Mouse (Mus musculus): ENCODE measurements around the gene Ltbr.

Gene Ltbr

DNA sequence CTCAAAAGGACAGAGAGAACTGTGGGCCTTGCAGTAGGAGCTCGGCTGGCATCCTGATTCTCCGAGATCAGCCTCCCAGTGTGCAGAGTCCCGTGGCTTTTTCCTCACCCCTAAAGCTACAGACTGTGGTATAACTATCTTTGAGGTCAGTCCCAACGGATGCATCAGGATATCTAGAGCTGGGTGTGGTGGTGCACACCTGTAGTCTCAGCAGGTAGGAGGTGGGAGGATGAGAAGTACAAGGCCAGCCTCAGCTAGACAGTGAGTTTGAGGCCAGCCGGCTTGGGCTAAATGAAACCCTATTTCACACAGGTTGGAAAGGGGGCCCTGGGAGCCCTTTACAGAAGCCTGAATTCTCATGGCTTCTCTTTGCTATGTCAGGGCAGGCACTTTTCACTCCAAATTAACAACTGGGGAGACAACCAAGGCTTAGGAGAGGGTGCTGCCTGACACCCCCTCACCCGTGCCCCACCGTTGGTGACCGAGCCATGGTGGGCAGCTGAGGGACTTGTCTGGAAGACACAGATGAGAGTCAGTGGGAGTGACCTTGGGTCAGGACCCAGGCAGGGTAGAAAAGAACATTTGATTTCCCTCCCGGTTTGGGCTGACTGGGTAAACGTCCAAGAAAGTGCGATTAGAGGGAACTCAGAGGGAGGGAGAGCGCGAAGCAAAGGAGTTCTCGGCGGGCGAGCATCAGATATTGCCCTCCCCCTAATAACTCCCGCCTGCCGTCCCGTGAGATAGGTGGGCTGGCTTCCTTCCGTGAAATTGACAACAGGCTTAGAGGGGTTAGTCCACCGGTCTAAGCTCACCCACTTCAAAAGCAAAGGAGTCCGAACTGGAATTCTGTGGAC lies 35.3 kb upstream of the Ltbr start, which contains the start of gene Tnfrsf1a:
TSS of gene Tnfrsf1a (plus strand) at position 642 of the 854 bp plus-strand sequence.
- in situ Hi-C loops (cut with MboI; ENCODE audit: low pct_unique_long_range_greater_than_20kb in 1 of 2, low sequenced_read_pairs in 2 of 2, unreplicated experiment in 1 of 2) = no loop called here

DNA sequence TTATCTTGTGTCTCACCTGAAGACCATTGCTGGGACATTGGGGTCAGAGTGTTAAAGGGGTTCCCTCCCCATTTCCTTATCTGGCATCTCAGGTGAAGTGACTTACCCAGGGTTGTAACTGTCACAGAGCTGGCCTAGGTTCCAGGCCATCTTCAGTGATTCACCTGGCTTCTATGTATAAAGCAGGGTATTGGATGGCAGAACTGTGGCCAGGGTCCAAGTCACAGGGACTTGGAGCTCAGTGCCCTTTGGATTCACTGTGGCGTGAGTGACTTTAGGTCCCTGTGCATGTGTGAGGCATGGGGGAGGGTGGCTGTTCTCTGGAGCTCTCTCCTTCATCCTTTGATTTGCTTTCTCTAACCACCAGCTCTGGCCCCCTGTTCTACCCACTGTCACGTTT lies 32.3 kb upstream of the Ltbr start:
- in situ Hi-C loops (cut with MboI; ENCODE audit: low pct_unique_long_range_greater_than_20kb in 1 of 2, low sequenced_read_pairs in 2 of 2, unreplicated experiment in 1 of 2) = no loop called here

DNA sequence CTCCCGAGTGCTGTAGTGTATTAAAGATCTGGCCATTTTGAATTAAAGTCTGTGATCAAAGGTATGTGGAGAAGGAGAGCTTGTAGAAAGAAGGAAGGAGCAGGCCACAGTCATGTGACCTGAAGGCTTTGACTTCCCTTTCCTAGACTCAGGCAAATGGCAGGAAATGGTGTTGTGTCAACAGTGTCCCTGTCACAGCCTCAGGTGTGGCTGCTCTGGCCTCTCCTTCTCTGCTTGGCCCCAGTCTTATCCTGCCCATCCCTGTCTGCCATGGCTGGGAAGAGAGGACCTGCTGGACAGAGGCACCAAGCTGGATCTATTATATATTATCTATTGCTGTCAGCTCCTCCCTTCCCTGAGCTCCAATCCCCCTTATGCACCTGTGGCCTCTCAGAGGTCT lies 31.9 kb upstream of the Ltbr start:
- in situ Hi-C loops (cut with MboI; ENCODE audit: low pct_unique_long_range_greater_than_20kb in 1 of 2, low sequenced_read_pairs in 2 of 2, unreplicated experiment in 1 of 2) = no loop called here

DNA sequence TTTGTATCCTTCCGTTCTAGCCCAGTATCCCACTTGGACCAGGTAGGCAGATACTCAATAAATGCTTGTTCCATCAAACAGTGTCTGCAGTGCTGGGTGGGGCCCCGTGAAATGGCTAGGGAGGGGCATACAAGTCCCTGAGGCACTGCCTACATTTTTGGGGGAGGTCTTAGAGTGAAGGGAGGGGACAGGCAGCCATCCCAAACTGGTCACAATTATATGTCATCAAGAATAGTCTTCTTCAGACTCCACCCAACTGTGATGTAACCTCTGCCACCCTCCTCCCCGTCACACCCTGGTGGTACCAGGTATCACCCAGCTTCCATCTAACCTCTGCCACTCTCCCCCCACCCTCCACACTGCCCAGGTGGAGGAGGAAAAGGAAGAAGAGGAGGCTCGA lies 31.2 kb upstream of the Ltbr start:
- in situ Hi-C loops (cut with MboI; ENCODE audit: low pct_unique_long_range_greater_than_20kb in 1 of 2, low sequenced_read_pairs in 2 of 2, unreplicated experiment in 1 of 2) = no loop called here

DNA sequence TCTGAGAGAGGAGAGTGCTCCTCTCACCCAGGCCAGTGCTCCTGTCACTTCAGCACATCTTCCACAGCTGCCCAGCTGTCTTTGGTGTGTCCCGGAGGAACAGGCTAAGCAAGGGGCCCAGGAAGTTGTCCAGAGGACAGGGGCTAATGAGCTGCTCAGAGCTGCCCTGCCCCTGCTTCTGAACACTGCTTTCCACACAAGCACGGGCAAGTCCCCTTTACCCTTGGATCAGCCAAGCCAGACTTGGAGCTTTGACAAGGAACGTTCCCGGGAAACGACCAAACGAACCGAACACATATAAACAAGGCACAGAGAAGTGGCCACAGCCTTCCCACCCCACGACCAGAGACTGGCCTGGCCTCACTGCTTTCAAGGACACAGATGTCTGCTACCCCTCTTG lies 30.4 kb upstream of the Ltbr start:
- in situ Hi-C loops (cut with MboI; ENCODE audit: low pct_unique_long_range_greater_than_20kb in 1 of 2, low sequenced_read_pairs in 2 of 2, unreplicated experiment in 1 of 2) = no loop called here

DNA sequence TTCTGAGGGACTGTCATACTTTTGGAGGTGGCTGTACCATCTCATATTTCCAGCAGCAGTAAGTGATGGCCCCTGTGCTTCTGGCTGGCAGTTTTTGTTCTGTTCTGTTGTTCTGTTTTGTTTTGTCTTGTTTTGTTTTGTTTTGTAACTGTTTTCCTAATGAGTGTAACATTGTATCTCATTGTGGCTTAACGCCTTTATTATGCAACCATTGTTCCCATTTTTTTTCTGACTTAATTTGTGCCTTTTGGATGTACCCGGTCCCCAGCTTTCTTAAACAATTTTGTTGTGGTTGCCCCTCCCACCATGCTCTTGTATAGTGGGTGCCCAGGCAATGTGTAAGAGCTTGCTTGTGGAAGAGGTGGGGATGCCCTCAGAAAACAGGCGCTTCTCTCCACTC lies 28.5 kb upstream of the Ltbr start:
- in situ Hi-C loops (cut with MboI; ENCODE audit: low pct_unique_long_range_greater_than_20kb in 1 of 2, low sequenced_read_pairs in 2 of 2, unreplicated experiment in 1 of 2) = no loop called here

DNA sequence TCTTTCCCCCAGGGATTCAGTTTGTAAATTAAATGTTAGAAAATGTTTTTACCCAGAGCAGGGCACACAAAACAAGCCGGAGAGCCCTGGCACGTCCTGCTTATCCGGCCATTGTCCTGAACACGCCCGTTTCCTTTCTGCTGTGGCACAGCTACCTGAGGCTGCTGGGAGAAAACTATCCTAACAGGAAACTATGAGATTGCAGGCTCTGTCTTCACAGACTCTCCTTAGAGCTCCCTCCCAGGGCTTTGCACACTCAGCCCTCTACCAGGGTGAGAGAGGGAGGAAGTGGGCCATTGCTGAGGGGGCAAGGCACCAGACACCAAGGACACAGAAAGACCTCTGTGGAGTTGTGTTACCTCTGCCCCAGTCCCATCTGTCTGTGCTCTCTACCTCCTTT lies 26.6 kb upstream of the Ltbr start:
- in situ Hi-C loops (cut with MboI; ENCODE audit: low pct_unique_long_range_greater_than_20kb in 1 of 2, low sequenced_read_pairs in 2 of 2, unreplicated experiment in 1 of 2) = no loop called here

DNA sequence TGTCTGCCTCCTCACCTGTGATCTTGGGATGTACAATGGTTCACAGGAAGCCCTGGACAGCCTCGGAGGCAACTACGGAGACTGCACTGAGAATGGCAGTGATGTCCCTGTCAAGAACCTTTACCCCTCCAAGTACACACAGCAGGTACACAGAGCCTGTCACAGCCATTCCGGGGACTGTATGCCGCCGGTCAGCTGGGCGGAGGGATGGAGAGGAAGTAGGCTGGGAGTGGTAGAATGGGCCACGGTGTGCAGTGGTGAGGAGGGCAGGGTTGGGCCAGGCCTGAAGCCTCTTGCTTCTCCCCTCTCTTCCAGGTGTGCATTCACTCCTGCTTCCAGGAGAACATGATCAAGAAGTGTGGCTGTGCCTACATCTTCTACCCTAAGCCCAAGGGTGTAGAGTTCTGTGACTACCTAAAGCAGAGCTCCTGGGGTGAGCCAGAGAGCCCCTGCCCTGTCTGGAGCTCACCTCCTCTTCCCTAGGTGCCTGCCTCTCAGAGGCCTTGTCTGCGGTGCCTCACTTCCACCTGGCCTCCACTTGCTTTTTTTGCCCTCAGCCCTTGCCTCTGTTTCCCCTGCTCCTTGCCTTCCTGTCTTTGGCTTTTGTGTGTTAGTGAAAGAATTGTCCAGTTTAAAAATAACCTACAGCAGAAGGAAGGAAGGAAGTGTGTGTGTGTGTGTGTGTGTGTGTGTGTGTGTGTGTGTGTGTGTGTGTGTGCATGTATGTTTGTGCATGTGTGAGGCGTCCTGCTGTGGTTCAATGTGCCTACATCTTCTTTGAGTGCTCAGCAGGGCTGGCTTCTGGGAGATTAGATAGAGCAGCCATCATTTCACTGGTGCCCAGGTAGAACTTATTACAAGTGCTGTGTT lies 25.3 kb upstream of the Ltbr start:
- in situ Hi-C loops (cut with MboI; ENCODE audit: low pct_unique_long_range_greater_than_20kb in 1 of 2, low sequenced_read_pairs in 2 of 2, unreplicated experiment in 1 of 2) = no loop called here

DNA sequence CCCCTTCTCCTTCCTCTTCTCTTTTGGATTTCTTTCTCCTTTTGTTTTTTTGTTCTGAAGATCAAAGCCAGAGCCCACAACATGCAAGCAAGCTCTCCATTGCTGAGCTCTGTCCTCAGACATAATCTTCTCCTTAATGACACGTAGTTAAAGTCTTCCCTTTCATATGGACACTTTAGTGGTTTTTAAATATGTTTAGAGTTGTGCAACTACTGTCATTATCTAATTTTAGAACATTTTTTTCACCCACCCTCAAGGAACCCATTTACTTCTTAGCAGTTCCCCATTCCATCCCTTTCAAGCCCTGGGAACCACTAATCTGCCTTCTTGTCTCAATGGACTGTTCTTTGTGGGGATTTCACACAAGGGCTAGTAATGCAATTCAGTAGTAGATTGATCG lies 20.7 kb upstream of the Ltbr start:
- in situ Hi-C loops (cut with MboI; ENCODE audit: low pct_unique_long_range_greater_than_20kb in 1 of 2, low sequenced_read_pairs in 2 of 2, unreplicated experiment in 1 of 2) = no loop called here

DNA sequence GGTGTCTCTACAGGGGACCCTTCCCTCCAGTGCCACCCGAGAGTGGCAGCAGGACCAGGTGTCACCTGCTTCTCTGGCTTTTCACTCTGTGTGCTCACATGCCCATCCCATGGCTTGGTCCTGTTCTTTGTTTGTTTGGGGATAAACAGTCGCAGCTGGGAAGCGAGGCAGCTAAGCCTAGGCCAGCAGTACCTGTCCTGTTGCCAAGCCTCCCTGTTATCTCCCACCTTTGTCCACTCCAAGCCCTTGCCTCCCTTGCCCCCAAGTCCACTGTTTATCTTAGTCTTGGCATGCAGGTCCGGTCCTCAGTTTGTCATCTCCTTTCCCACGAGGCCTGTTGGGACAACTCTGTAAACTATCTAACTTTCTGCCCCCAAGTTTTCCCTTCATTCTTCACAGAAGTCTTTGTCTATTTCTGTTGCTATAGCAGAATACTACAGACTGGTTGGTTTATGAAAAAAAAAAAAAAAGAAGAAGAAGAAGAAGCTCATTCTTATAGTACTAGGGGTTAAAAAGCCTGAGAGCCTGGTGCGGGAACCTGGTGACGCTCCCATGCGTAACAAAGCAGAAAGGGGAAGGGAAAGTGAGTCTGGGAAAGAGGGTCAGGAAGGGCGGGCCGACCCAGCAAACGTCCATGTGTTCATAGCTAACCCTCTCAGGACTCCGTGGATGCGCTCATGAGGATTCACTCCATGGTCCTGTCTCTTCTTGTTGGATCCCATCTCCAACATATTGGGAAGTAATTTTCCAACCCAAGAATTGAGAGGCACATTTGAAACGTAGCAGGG lies 19.6 kb upstream of the Ltbr start:
- in situ Hi-C loops (cut with MboI; ENCODE audit: low pct_unique_long_range_greater_than_20kb in 1 of 2, low sequenced_read_pairs in 2 of 2, unreplicated experiment in 1 of 2) = no loop called here

DNA sequence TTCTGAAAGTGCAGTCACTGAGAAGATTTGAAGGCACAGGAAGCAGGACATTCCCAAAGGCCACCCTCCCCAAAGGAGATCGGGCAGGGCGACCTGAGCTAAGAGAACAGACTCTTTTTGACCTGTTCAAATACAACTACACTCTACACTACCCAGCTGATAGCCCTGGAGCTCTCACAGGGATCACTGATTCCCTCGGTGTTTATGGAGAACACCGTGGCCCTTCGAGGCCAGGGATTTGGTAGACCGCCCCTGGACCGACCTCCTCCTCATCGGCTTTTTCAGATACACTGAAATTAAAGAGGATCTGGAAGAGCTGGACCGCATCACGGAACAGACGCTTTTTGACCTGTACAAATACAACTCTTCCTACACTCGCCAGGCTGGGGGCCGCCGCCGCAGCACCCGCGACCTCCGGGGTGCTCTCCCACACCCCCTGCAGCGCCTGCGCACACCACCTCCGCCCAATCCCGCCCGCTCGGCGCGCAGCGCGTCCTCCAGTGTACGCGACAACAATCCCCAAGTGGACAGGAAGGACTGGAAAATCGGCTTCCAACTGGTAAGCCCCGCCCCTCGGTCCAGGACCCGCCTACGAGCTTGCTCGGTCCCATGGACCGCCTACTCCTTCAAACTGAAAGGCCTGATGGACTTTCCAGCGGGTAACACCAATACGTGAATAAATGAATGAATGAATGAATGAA lies 17.1 kb upstream of the Ltbr start:
- in situ Hi-C loops (cut with MboI; ENCODE audit: low pct_unique_long_range_greater_than_20kb in 1 of 2, low sequenced_read_pairs in 2 of 2, unreplicated experiment in 1 of 2) = no loop called here

DNA sequence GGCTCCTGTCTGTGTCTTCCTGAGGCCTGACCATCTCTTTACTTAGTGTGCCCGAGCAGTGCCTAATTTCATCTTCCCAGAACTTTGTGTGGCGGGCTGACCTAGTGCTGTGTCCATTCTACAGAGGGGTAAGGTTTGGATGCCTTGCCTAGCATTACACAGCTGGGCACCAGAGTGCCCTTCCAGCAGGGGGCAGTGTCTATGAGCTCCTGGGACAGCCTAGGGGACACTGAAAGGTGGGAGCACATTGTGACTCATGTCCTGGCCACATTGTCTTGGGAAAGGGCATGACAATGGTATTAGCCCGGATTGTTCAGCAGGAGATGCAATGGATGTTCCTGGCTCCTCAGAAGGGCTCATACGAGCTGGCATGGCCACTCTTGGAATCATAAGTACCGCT lies 14.6 kb upstream of the Ltbr start:
- in situ Hi-C loops (cut with MboI; ENCODE audit: low pct_unique_long_range_greater_than_20kb in 1 of 2, low sequenced_read_pairs in 2 of 2, unreplicated experiment in 1 of 2) = no loop called here

DNA sequence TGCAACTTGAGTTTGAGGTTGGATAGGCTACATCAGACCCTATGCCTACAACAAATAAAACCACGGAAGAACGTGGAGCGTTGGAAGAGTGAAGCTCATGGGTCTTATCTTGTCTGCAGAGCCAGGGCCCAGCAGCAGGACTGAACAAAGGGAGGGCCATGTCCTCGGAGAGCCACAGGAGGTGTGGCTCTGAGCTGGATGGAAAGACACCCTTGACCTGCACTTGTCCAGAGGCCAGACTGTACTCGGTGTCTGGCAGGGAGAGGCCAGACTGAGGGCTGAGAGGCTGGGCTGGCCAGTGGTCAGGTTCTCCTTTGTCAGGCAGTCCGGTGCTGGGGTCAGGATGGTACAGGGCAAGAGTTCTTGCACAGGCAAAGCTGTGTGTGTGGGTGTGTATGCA lies 11.7 kb upstream of the Ltbr start:
- in situ Hi-C loops (cut with MboI; ENCODE audit: low pct_unique_long_range_greater_than_20kb in 1 of 2, low sequenced_read_pairs in 2 of 2, unreplicated experiment in 1 of 2) = no loop called here

DNA sequence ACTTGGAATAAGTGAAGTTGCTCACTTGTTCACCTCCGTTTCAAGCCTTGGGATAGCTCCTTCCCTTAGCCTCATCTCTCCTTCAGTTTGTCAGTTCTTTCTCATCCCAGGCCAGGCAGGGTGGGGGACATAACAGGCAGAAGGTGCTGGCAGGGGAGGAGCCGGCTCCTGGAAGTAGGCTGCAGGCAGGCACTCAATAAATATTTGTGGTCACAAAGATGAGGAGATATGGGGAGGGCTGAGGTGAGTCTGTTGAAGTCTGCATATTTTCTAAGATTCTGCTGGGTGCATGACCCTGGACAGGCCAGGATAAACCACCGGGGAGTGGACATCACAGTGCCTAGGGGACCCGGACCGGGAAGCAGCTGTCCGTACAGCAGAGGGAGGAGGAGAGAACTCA lies 9.9 kb upstream of the Ltbr start:
- in situ Hi-C loops (cut with MboI; ENCODE audit: low pct_unique_long_range_greater_than_20kb in 1 of 2, low sequenced_read_pairs in 2 of 2, unreplicated experiment in 1 of 2) = no loop called here

DNA sequence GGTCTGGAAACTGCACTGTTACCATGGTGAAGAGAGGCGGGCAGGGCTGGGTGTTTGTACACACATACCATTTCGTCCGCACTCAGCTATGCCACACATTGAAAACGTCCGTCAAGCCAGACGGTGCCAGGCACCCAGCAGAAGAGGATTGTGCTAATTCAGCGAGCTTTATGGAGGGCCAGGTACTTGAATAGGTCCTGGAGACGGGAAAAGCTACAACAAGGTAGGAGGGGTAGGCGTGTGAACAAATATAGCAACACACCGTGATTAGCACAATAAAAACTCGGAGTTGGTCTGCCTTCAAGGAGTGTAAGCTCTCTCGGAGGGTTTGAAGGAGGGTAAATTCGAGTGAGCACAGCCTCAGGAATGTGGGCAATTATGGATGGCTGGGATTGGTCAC lies 9.1 kb upstream of the Ltbr start:
- in situ Hi-C loops (cut with MboI; ENCODE audit: low pct_unique_long_range_greater_than_20kb in 1 of 2, low sequenced_read_pairs in 2 of 2, unreplicated experiment in 1 of 2) = no loop called here

DNA sequence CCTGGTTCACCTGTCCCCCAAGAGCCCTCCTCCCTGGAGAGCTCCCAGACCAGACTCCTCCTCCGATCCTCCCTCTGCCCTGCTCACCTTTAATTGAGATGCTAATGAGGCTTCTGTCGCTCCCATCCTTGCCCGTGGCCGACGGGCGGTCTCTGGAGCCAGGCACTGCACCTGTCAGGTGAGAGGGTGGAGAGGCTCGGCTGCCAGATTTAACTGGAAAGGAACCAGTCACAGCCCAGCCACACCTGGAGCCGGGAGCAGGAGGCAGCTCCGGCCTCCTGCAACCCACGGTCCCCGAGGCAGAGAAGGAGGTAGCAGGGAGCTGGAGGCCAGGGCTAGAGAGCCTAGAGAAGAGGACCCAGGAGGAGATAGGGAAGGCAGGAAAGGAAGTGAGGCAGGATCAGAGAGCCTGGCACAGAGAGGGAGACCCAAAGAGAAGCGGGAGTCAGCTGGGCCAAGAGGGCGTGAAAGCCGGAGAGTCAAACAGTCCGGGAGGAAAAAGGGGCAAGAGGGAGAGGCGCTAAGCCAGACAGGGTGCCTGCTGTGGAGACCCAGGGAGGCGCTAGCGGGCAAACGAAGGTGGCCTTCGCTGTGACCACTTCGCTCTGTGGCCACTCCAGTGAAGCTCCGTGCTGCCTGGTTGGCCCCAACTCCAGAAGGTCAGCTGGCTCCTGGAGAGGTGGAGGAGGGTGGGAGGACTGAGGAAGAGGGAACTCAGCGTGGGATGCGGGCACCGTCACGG lies 7.6 kb upstream of the Ltbr start:
- in situ Hi-C loops (cut with MboI; ENCODE audit: low pct_unique_long_range_greater_than_20kb in 1 of 2, low sequenced_read_pairs in 2 of 2, unreplicated experiment in 1 of 2) = no loop called here

DNA sequence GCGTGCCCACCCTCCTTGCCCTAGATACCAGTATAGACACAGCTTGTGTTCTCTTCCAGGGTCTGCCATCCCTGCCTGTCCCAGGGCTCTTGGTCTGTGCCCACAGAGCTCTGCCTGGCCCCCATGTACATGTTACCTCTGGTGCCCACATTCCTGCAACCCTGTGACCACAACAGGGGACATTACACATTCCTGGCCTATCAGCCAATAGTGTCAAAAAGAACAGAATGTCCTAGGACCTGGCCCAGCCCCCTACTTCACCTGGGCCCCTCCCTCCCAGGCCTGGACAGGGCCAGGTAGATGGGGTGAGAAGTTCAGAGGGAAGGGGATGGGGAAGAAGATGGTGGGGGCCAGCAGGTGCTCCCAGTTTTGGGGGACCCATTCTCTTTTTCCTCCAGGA lies 6.6 kb upstream of the Ltbr start, which contains the start of gene Scnn1a:
TSS of gene Scnn1a (plus strand) at position 337 of the 400 bp plus-strand sequence.
- in situ Hi-C loops (cut with MboI; ENCODE audit: low pct_unique_long_range_greater_than_20kb in 1 of 2, low sequenced_read_pairs in 2 of 2, unreplicated experiment in 1 of 2) = no loop called here

DNA sequence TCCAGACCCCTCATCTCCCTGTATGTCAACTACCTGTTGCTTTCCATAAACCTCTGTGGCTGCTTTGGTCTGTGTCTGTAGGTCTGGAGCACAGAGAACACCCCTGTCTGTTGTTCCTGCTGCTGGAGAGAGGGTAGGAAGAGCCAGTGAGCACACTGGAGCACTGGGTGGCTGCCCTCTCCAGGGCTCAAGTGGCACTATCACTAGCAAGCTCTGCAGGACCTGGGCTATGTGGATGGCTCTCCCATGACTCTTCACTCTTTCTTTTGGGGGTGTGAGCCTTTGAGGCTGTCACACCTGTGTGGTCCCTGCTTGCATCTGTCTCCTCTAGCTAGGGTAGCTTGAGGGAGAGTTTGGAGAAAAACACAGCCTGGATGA lies 6.2 kb upstream of the Ltbr start:
- in situ Hi-C loops (cut with MboI; ENCODE audit: low pct_unique_long_range_greater_than_20kb in 1 of 2, low sequenced_read_pairs in 2 of 2, unreplicated experiment in 1 of 2) = no loop called here

Measured in mouse embryonic stem cell (cell line).